Mouse (Mus musculus) hindbrain, embryonic 14.5 days (tissue): ENCODE results near the gene Aurkb. TPM values are rescaled to one million over a fixed set of nuclear protein-coding genes. Genes with fewer than 3 reads are reported as not detected.
"Not testable (repeated sequence)": the region's sequence is repeated elsewhere in the genome, so short reads cannot be mapped to it uniquely, and the experiment has no call there.

Experiments used
- ATAC-seq: fragments of 200-750 bp; cut with Nextera tagmentation; 2 replicates; pipeline ENCODE4 v1.8.0; 2017; ENCODE audit warnings: moderate number of reproducible peaks, mild to moderate bottlenecking, moderate TSS enrichment, moderate library complexity; ENCODE audit not compliant: low FRiP score
- DNase-seq: peaks from one replicate; pipeline ENCODE4 v3.0.0-alpha.2; 2015; ENCODE audit warnings: low spot score
- H3K27ac ChIP-seq: fragments of 300-500 bp; sonication (generic); 2 replicates; pipeline ENCODE4 v1.5.1; 2014; ENCODE audit warnings: mild to moderate bottlenecking, moderate library complexity
- H3K27me3 ChIP-seq: fragments of 300-500 bp; sonication (generic); 2 replicates; pipeline ENCODE4 v1.6.1; 2014; ENCODE audit warnings: mild to moderate bottlenecking, low read length, mixed read lengths; ENCODE audit not compliant: control insufficient read depth, insufficient read depth
- H3K36me3 ChIP-seq: fragments of 300-500 bp; sonication (generic); replicated peaks from 2 replicates; pipeline ENCODE4 v1.6.1; 2014; ENCODE audit not compliant: control insufficient read depth, insufficient read depth
- H3K4me1 ChIP-seq: fragments of 300-500 bp; sonication (generic); replicated peaks from 2 replicates; pipeline ENCODE4 v1.6.1; 2014; ENCODE audit warnings: antibody characterized with exemption, low read length, mixed read lengths; ENCODE audit not compliant: control insufficient read depth, insufficient read depth
- H3K4me2 ChIP-seq: fragments of 300-500 bp; sonication (generic); replicated peaks from 2 replicates; pipeline ENCODE4 v1.6.1; 2014; ENCODE audit warnings: mild to moderate bottlenecking, moderate library complexity
- H3K4me3 ChIP-seq: fragments of 300-500 bp; sonication (generic); replicated peaks from 2 replicates; pipeline ENCODE4 v1.5.1; 2014; ENCODE audit warnings: mild to moderate bottlenecking, low read length
- H3K9ac ChIP-seq: fragments of 300-500 bp; sonication (generic); 2 replicates; pipeline ENCODE4 v1.6.1; 2014
- H3K9me3 ChIP-seq: fragments of 300-500 bp; sonication (generic); 2 replicates; pipeline ENCODE4 v1.6.1; 2016; ENCODE audit warnings: low read length; ENCODE audit not compliant: control insufficient read depth
- WGBS: fragments of 180-500 bp; shearing (Covaris S2); extraction: QIAGEN DNeasy Blood & Tissue Kit; methylation state at CpG from one replicate; pipeline ENCODE4 v1.1.7; 2014; 5-methylcytosine and 5-hydroxymethylcytosine counted together
- polyA plus RNA-seq: library from polyadenylated mRNA; unstranded; fragments of >200 nt; fragmentation: Nextera tagmentation; extraction: Ambion mirVana; gene quantifications from 2 replicates; pipeline ENCODE4 v1.2.1, GENCODE M21; 2014

The Aurkb gene
- polyA plus RNA-seq: 17.0 and 22.0 TPM in 2 replicates

- DNase-seq: peak; percentile 94
- Histone ChIP-seq H3K4me1 (peaks cover 6% of the 10 kb centered on the region; the same call in 1 of the 2 replicates), H3K9ac (peak within 1 kb of the TSS; percentile 49), H3K4me2 (peak within 1 kb of the TSS; percentile 100), H3K27ac (no peak within 1 kb of the TSS), H3K36me3 (no peaks in the 10 kb centered on the region), H3K27me3 (no peaks in the 10 kb centered on the region), H3K4me3 (peak within 1 kb of the TSS; percentile 57), H3K9me3 (no peaks in the 10 kb centered on the region)
- peak; percentile 44; the same call in 1 of the 2 replicates for ATAC-seq
- 1% methylated on average over 53 of the region's 54 CpGs for WGBS
Measured at GRCm38 (mm10) chr11:69045531-69046394, at the start of gene Aurkb. TSS of gene Aurkb (plus strand) at chr11:69045647.

- no peaks in the 10 kb centered on the region for H3K4me1 ChIP-seq
Measured at GRCm38 (mm10) chr11:68997080-68997479, 48.4 kb upstream of the Aurkb start.

GRCm38 (mm10) chr11:69002782-69003181, 42.7 kb upstream of the Aurkb start:
- H3K27me3 ChIP-seq, DNase-seq, H3K4me2 ChIP-seq, H3K27ac ChIP-seq, H3K4me1 ChIP-seq, H3K9me3 ChIP-seq, ATAC-seq, H3K9ac ChIP-seq, H3K4me3 ChIP-seq: not testable (repeated sequence)
- peaks cover 55% of the 10 kb centered on the region for H3K36me3 ChIP-seq
- 95% methylated on average over 4 of the region's 4 CpGs for WGBS

More at GRCm38 (mm10) chr11:68997080-68997479, 48.4 kb upstream of the Aurkb start:
- H3K4me3 ChIP-seq: no peak overlapping the region
- 96% methylated on average over 4 of the region's 4 CpGs for WGBS
- H3K36me3 ChIP-seq: peaks cover 93% of the 10 kb centered on the region
- no peaks in the 10 kb centered on the region for H3K9me3 ChIP-seq
- H3K4me2 ChIP-seq: no peak overlapping the region
- H3K27me3 ChIP-seq: no peaks in the 10 kb centered on the region
- H3K9ac ChIP-seq: no peak overlapping the region
- DNase-seq (no peak), ATAC-seq (no peak)
- H3K27ac ChIP-seq: no peak overlapping the region

GRCm38 (mm10) chr11:69003592-69003991, 41.9 kb upstream of the Aurkb start:
- H3K27me3 ChIP-seq: no peaks in the 10 kb centered on the region
- no peak overlapping the region for H3K4me2 ChIP-seq
- no peak overlapping the region for H3K27ac ChIP-seq
- H3K4me1 ChIP-seq: peaks cover 10% of the 10 kb centered on the region
- no peaks in the 10 kb centered on the region for H3K9me3 ChIP-seq
- H3K36me3 ChIP-seq: peaks cover 46% of the 10 kb centered on the region
- no peak for DNase-seq
- WGBS: 56% methylated on average over 4 of the region's 4 CpGs
- H3K4me3 ChIP-seq: no peak overlapping the region
- ATAC-seq: no peak
- H3K9ac ChIP-seq: no peak overlapping the region

GRCm38 (mm10) chr11:69005193-69005592, 40.3 kb upstream of the Aurkb start:
- Histone ChIP-seq H3K4me2 (no peak overlapping the region), H3K4me3 (no peak overlapping the region), H3K9me3 (no peaks in the 10 kb centered on the region), H3K27ac (no peak overlapping the region), H3K9ac (no peak overlapping the region), H3K27me3 (no peaks in the 10 kb centered on the region), H3K4me1 (peaks cover 10% of the 10 kb centered on the region), H3K36me3 (peaks cover 30% of the 10 kb centered on the region)
- DNase-seq (no peak), ATAC-seq (no peak)
- 91% methylated on average over 7 of the region's 7 CpGs for WGBS

- H3K4me1 ChIP-seq: peaks cover 14% of the 10 kb centered on the region
- H3K27ac ChIP-seq, H3K4me3 ChIP-seq, H3K27me3 ChIP-seq, ATAC-seq, H3K4me2 ChIP-seq, DNase-seq, H3K9me3 ChIP-seq, H3K9ac ChIP-seq: not testable (repeated sequence)
- peaks cover 17% of the 10 kb centered on the region for H3K36me3 ChIP-seq
Measured at GRCm38 (mm10) chr11:69006575-69006974, 38.9 kb upstream of the Aurkb start.

- Histone ChIP-seq H3K4me2 (peak within 1 kb of the TSS; percentile 74), H3K4me3 (peak within 1 kb of the TSS; percentile 62), H3K27me3 (no peaks in the 10 kb centered on the region), H3K9ac (peak within 1 kb of the TSS; percentile 72), H3K4me1 (peaks cover 16% of the 10 kb centered on the region), H3K9me3 (no peaks in the 10 kb centered on the region), H3K36me3 (0 out of 2 replicates have a peak, but pooled peaks cover under 1% of the 10 kb centered on the region), H3K27ac (peak within 1 kb of the TSS; percentile 52; the same call in 1 of the 2 replicates)
- ATAC-seq (peak; percentile 85), DNase-seq (peak; percentile 98)
- 10% methylated on average over 38 of the region's 38 CpGs for WGBS
Measured at GRCm38 (mm10) chr11:69008182-69009121, 37.0 kb upstream of the Aurkb start, which contains the start of gene Pfas. TSS of gene Pfas (minus strand) at chr11:69008460.

GRCm38 (mm10) chr11:69009508-69009907, 35.9 kb upstream of the Aurkb start:
- Histone ChIP-seq H3K9ac (no peak overlapping the region), H3K27me3 (no peaks in the 10 kb centered on the region), H3K27ac (no peak overlapping the region), H3K4me2 (no peak overlapping the region), H3K36me3 (no peaks in the 10 kb centered on the region), H3K4me1 (peaks cover 16% of the 10 kb centered on the region), H3K9me3 (no peaks in the 10 kb centered on the region), H3K4me3 (no peak overlapping the region)
- DNase-seq (no peak), ATAC-seq (no peak)
- WGBS: 85% methylated on average over 1 of the region's 1 CpGs
